Mouse (Mus musculus) lung, postnatal 0 days (tissue): ENCODE data around the gene Ptger1.

Experiments used
- CTCF ChIP-seq: IDR thresholded peaks from 2 replicates; pipeline ENCODE4 v1.5.1; 2016; ENCODE audit warnings: antibody characterized with exemption, mild to moderate bottlenecking
- EP300 ChIP-seq: IDR thresholded peaks from 2 replicates; pipeline ENCODE4 v1.6.1; 2016; ENCODE audit warnings: antibody characterized with exemption, mild to moderate bottlenecking, control low read depth

DNA sequence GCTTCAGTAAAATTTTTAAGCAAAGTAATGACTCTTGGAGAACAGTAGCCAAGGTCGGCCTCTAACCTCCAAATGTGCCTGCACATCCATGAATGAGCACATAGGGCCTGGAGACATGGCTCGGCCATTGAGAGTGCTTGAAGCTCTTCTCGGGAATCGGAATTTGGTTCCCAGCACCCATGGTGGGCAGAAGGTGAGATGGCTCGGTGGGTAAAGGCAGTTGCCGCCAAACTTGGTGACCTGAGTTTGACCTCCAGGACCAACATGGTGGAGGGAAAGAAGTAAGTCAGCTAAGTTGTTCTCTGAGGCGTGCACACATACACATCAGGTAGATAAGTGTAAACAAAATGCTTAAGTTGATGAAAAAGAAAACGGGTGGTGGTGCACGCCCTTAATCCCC is 10.4 kb upstream of the Ptger1 start:
- TF ChIP-seq CTCF (no peak), EP300 (no peak)
